Mouse (Mus musculus) 3134 (cell line): Measurements from ENCODE around the gene Brsk2.

Experiments used
- DNase-seq: peaks from one replicate; pipeline ENCODE4 v3.0.0-alpha.2; 2011; ENCODE audit warnings: low spot score; ENCODE audit not compliant: insufficient read length; ENCODE audit errors: extremely low read depth

Gene Brsk2

GRCm38 (mm10) chr7:141955565-141956173 lies 6.1 kb downstream of the Brsk2 start:
- DNase-seq = no peak

GRCm38 (mm10) chr7:141956174-141956566 lies 6.6 kb downstream of the Brsk2 start:
- DNase-seq = no peak

GRCm38 (mm10) chr7:141957524-141958051 lies 8.0 kb downstream of the Brsk2 start:
- no peak for DNase-seq

GRCm38 (mm10) chr7:141958211-141958610 lies 8.7 kb downstream of the Brsk2 start:
- DNase-seq = no peak

GRCm38 (mm10) chr7:141959133-141959532 lies 9.6 kb downstream of the Brsk2 start:
- no peak for DNase-seq

- no peak for DNase-seq
Observed at GRCm38 (mm10) chr7:141960926-141961325, 11.4 kb downstream of the Brsk2 start.

GRCm38 (mm10) chr7:141961491-141961890 lies 11.9 kb downstream of the Brsk2 start:
- DNase-seq = no peak

- DNase-seq = no peak
Observed at GRCm38 (mm10) chr7:141962521-141962920, 13.0 kb downstream of the Brsk2 start.

- no peak for DNase-seq
Observed at GRCm38 (mm10) chr7:141966281-141966680, 16.7 kb downstream of the Brsk2 start.

GRCm38 (mm10) chr7:141972831-141973619 lies 23.5 kb downstream of the Brsk2 start:
- DNase-seq = no peak

GRCm38 (mm10) chr7:141978003-141978402 lies 28.5 kb downstream of the Brsk2 start:
- DNase-seq = no peak

- no peak for DNase-seq
Observed at GRCm38 (mm10) chr7:141979247-141979646, 29.7 kb downstream of the Brsk2 start.

GRCm38 (mm10) chr7:141981237-141981636 lies 31.7 kb downstream of the Brsk2 start:
- no peak for DNase-seq

GRCm38 (mm10) chr7:141988314-141988806 lies 38.8 kb downstream of the Brsk2 start:
- DNase-seq = no peak

GRCm38 (mm10) chr7:141991183-141991582 lies 41.6 kb downstream of the Brsk2 start:
- DNase-seq = no peak

- DNase-seq = no peak
Observed at GRCm38 (mm10) chr7:141994121-141994520, 44.6 kb downstream of the Brsk2 start.

- DNase-seq = no peak
Observed at GRCm38 (mm10) chr7:142000661-142001060, 51.1 kb downstream of the Brsk2 start.

- DNase-seq = no peak
Observed at GRCm38 (mm10) chr7:142001597-142002340, 52.2 kb downstream of the Brsk2 start.

GRCm38 (mm10) chr7:142016562-142016961 lies 67.0 kb downstream of the Brsk2 start:
- DNase-seq = no peak

GRCm38 (mm10) chr7:142019699-142020098 lies 70.1 kb downstream of the Brsk2 start:
- no peak for DNase-seq

- no peak for DNase-seq
Observed at GRCm38 (mm10) chr7:142020827-142021226, 71.3 kb downstream of the Brsk2 start.
